Mouse (Mus musculus) CH12.LX (cell line): ENCODE measurements around the gene Ptprcap.

Source experiments
- CTCF ChIP-seq, 2 experiments: IDR thresholded peaks in 1 of 2; conservative IDR thresholded peaks in 1 of 2; 2 replicates each; pipeline ENCODE4 v1.5.1; 2011 to 2012; ENCODE audit warnings: low read depth in 2 of 2, low read length in 2 of 2, improper control_type of control experiment in 1 of 2, inconsistent platforms in 1 of 2, mild to moderate bottlenecking in 1 of 2, moderate library complexity in 1 of 2
- EP300 ChIP-seq: IDR thresholded peaks from 2 replicates; pipeline ENCODE4 v1.6.1; 2011; ENCODE audit warnings: low read length, improper control_type of control experiment
- GABPA ChIP-seq: IDR thresholded peaks from 2 replicates; pipeline ENCODE4 v1.6.1; 2012; ENCODE audit warnings: low read depth, low read length, improper control_type of control experiment, inconsistent platforms; ENCODE audit not compliant: insufficient replicate concordance
- JUND ChIP-seq: conservative IDR thresholded peaks from 2 replicates; pipeline ENCODE4 v1.6.1; 2011; ENCODE audit warnings: low read depth, low read length, improper control_type of control experiment
- MAFK ChIP-seq: IDR thresholded peaks from 2 replicates; pipeline ENCODE4 v1.6.1; 2011; ENCODE audit warnings: low read length, improper control_type of control experiment; ENCODE audit not compliant: insufficient replicate concordance
- MEF2A ChIP-seq: IDR thresholded peaks from 2 replicates; pipeline ENCODE4 v1.6.1; 2014; ENCODE audit warnings: low read depth, mild to moderate bottlenecking, inconsistent platforms, low read length, improper control_type of control experiment, borderline replicate concordance
- NELFE ChIP-seq: IDR thresholded peaks from 2 replicates; pipeline ENCODE4 v1.6.1; 2011; ENCODE audit warnings: low read depth, low read length, improper control_type of control experiment
- POLR2A ChIP-seq: IDR thresholded peaks from 2 replicates; pipeline ENCODE4 v1.6.1; 2011; ENCODE audit warnings: low read depth, mild to moderate bottlenecking, improper control_type of control experiment, low read length
- RAD21 ChIP-seq: IDR thresholded peaks from 2 replicates; pipeline ENCODE4 v1.6.1; 2011; ENCODE audit warnings: low read depth, mild to moderate bottlenecking, low read length, improper control_type of control experiment, moderate library complexity
- RCOR1 ChIP-seq: conservative IDR thresholded peaks from 2 replicates; pipeline ENCODE4 v1.6.1; 2012; ENCODE audit warnings: low read depth, mild to moderate bottlenecking, inconsistent platforms, low read length, improper control_type of control experiment
- TCF12 ChIP-seq: IDR thresholded peaks from 2 replicates; pipeline ENCODE4 v1.6.1; 2014; ENCODE audit warnings: low read depth, mild to moderate bottlenecking, inconsistent platforms, low read length, improper control_type of control experiment
- ZNF384 ChIP-seq: IDR thresholded peaks from 2 replicates; pipeline ENCODE4 v1.6.1; 2012; ENCODE audit warnings: low read depth, low read length, improper control_type of control experiment, inconsistent platforms

GRCm38 (mm10) chr19:4112063-4112960, 41.1 kb upstream of the Ptprcap start:
- TF ChIP-seq CTCF (conservative IDR thresholded peaks at IDR 0.05 in 1 of 2, IDR thresholded peaks at IDR 0.05 in 1 of 2; ENCODE audit: low read depth in 2 of 2, low read length in 2 of 2) (no peak), POLR2A (no peak), JUND (no peak), RAD21 (no peak), TCF12 (no peak), EP300 (no peak), ZNF384 (no peak), MEF2A (no peak), RCOR1 (no peak), GABPA (no peak), NELFE (no peak), MAFK (no peak)
